In the genomic region with DNA sequence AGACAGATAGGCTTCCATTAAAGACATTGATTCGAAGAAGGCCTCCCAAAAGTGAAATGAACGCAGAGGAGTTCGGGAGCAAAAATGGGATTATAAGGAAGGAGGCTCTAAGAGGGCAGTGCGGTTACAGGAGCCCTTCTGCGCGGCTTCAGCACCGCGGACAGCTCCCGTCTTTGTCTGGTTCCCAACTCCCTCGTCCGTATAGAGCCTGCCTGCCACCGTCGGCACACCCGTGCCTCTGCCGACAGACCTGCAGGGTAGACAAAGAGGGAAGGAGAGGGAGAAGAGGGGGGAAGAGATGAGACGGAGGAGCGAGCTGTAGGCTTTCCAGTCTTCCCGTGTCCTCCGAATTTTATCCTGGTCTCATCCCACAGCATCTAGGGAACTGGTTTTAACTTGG, we compare ENCODE assay signal across 9 mouse cellular contexts. TPM values are rescaled to one million over a fixed set of nuclear protein-coding genes. Genes with fewer than 3 reads are reported as not detected.
DNase-seq lines count a peak whose midpoint lies in the region; ATAC-seq and TF ChIP-seq lines count a peak whose summit lies in the region.
"Had no signal": no experiment of that assay in that cellular context is flagged by ENCODE, and none has a peak within 500 bp of the region (broad histone marks: within the 10 kb centered on the region; RNA-seq: fewer than 3 reads in every experiment).

No protein-coding gene starts in this region.

- no peaks in the 10 kb centered on the region for H3K9me3 ChIP-seq in heart, embryonic 12.5 days (replicated peaks)
- no peaks in the 10 kb centered on the region for H3K9me3 ChIP-seq in stomach, postnatal 0 days (ENCODE audit: control insufficient read depth, low read length)
- H3K9me3 ChIP-seq: limb, embryonic 12.5 days had no signal

- no peak overlapping the region for H3K4me2 ChIP-seq in heart, embryonic 12.5 days
- no peak overlapping the region for H3K4me2 ChIP-seq in stomach, postnatal 0 days (replicated peaks; ENCODE audit: low read depth)
- H3K4me2 ChIP-seq: limb, embryonic 12.5 days had no signal

- H3K4me1 ChIP-seq in heart, embryonic 12.5 days (replicated peaks), result no peaks in the 10 kb centered on the region
- no peaks in the 10 kb centered on the region for H3K4me1 ChIP-seq in stomach, postnatal 0 days (replicated peaks; ENCODE audit: control insufficient read depth, insufficient read depth)
- H3K4me1 ChIP-seq: limb, embryonic 12.5 days had no signal

- DNase-seq in heart, adult 8-10 months (ENCODE audit: low spot score), result peak; percentile 29
- DNase-seq in adrenal gland, postnatal 10 days, result peak; percentile 89
- peak; percentile 64 for DNase-seq in gastrocnemius, adult 2 months
- peak; percentile 32 to 68 for DNase-seq in kidney, adult 8-10 months
- DNase-seq in stomach, postnatal 0 days (ENCODE audit: low spot score), result peak; percentile 89

- intact Hi-C loops in gastrocnemius, adult 2 months (cut with DNase I), result no loop called here

- ATAC-seq in heart, embryonic 12.5 days (ENCODE audit: insufficient number of reproducible peaks, low FRiP score), result no peak
- peak; percentile 98 for ATAC-seq in megakaryocyte progenitor cell, adult 5-6 weeks (replicated peaks; ENCODE audit: poor library complexity)
- ATAC-seq in stomach, postnatal 0 days (ENCODE audit: low FRiP score, low TSS enrichment), result peak; percentile 76
- ATAC-seq in cerebellum, adult (ENCODE audit: insufficient number of reproducible peaks, low FRiP score, low TSS enrichment), result no peak

- H3K9ac ChIP-seq in heart, embryonic 12.5 days, result no peak overlapping the region
- no peak overlapping the region for H3K9ac ChIP-seq in stomach, postnatal 0 days (ENCODE audit: low read length)
- H3K9ac ChIP-seq: limb, embryonic 12.5 days had no signal

- H3K27ac ChIP-seq in heart, embryonic 12.5 days (ENCODE audit: poor library complexity, severe bottlenecking), result no peak overlapping the region
- H3K27ac ChIP-seq in gastrocnemius, adult 2 months, result no peak overlapping the region
- no peak overlapping the region for H3K27ac ChIP-seq in stomach, postnatal 0 days (replicated peaks)
- H3K27ac ChIP-seq: limb, embryonic 12.5 days had no signal

- WGBS in heart, embryonic 12.5 days, result 1% methylated on average over 19 of the region's 19 CpGs
- 1% methylated on average over 19 of the region's 19 CpGs for WGBS in stomach, postnatal 0 days

- H3K27me3 ChIP-seq in heart, embryonic 12.5 days (replicated peaks), result peaks cover 95% of the 10 kb centered on the region
- H3K27me3 ChIP-seq in stomach, postnatal 0 days (ENCODE audit: control insufficient read depth, insufficient read depth, low read length), result peaks cover 11% of the 10 kb centered on the region

- TF ChIP-seq EP300 in stomach, postnatal 0 days (optimal IDR thresholded peaks at IDR 0.05), result no peak

- no peaks in the 10 kb centered on the region for H3K36me3 ChIP-seq in heart, embryonic 12.5 days
- H3K36me3 ChIP-seq in stomach, postnatal 0 days (ENCODE audit: control insufficient read depth, insufficient read depth, low read length), result no peaks in the 10 kb centered on the region
- H3K36me3 ChIP-seq: limb, embryonic 12.5 days had no signal

- H3K4me3 ChIP-seq in heart, embryonic 12.5 days, result no peak overlapping the region
- no peak overlapping the region for H3K4me3 ChIP-seq in gastrocnemius, adult 2 months
- H3K4me3 ChIP-seq in stomach, postnatal 0 days (ENCODE audit: low read depth, low read length), result no peak overlapping the region
- H3K4me3 ChIP-seq: limb, embryonic 12.5 days had no signal

- TF ChIP-seq CTCF in gastrocnemius, adult 2 months (IDR thresholded peaks at IDR 0.05), result no peak
- TF ChIP-seq CTCF in stomach, postnatal 0 days (IDR thresholded peaks at IDR 0.05; ENCODE audit: low read depth), result peak; percentile 10; the same call in 1 of the 2 replicates

RNA-seq across cellular contexts. Expression of a gene that starts 7.5 kb away (rescaled TPM):
- total RNA-seq in heart, adult 8-10 months (2022), result not detected
- polyA plus RNA-seq in heart, embryonic 12.5 days (2016; fragmentation: Nextera tagmentation; extraction: Ambion mirVana), result 0.11 TPM in 1 of 2 replicates, not detected in the other
- not detected for total RNA-seq in adrenal gland, postnatal 10 days (2021)
- not detected for total RNA-seq in gastrocnemius, adult 2 months (2021)
- total RNA-seq in megakaryocyte progenitor cell, adult 5-6 weeks (2015), result not detected in 2 replicates
- not detected in 2 replicates for total RNA-seq in megakaryocyte progenitor cell, adult 5-6 weeks (2017)
- polyA plus RNA-seq in stomach, postnatal 0 days (2015; fragmentation: Nextera tagmentation; extraction: Ambion mirVana), result 0.16 and 0.18 TPM in 2 replicates
- polyA plus RNA-seq: limb, embryonic 12.5 days had no signal

RNA-seq across cellular contexts. Expression of a gene that starts 48.6 kb away (rescaled TPM):
- total RNA-seq in heart, adult 8-10 months (2022), result 10 to 100 TPM in 1 of 4 experiments, 1 to 10 TPM in 3; 8.6 to 11.4 (median 9.5) TPM
- polyA plus RNA-seq in heart, embryonic 12.5 days (2016; fragmentation: Nextera tagmentation; extraction: Ambion mirVana), result 9.1 and 10.6 TPM in 2 replicates
- 10 to 100 TPM; 33.5 to 38.3 TPM for total RNA-seq in adrenal gland, postnatal 10 days (2021)
- total RNA-seq in gastrocnemius, adult 2 months (2021), result 1 to 10 TPM in 1 of 2 experiments, under 1 TPM in 1; 0.41 to 1.1 TPM
- total RNA-seq in megakaryocyte progenitor cell, adult 5-6 weeks (2015), result 1.6 and 7.1 TPM in 2 replicates
- 3.2 and 9.0 TPM in 2 replicates for total RNA-seq in megakaryocyte progenitor cell, adult 5-6 weeks (2017)
- 16.2 and 16.8 TPM in 2 replicates for polyA plus RNA-seq in stomach, postnatal 0 days (2015; fragmentation: Nextera tagmentation; extraction: Ambion mirVana)

RNA-seq across cellular contexts. Expression of a gene that starts 52.3 kb away (rescaled TPM):
- 1 to 10 TPM; 1.4 to 4.9 (median 1.7) TPM for total RNA-seq in heart, adult 8-10 months (2022)
- not detected in 2 replicates for polyA plus RNA-seq in heart, embryonic 12.5 days (2016; fragmentation: Nextera tagmentation; extraction: Ambion mirVana)
- total RNA-seq in adrenal gland, postnatal 10 days (2021), result 10 to 100 TPM in 1 of 2 experiments, 1 to 10 TPM in 1; 2.5 to 20.1 TPM
- under 1 TPM; 0.26 to 0.70 TPM for total RNA-seq in gastrocnemius, adult 2 months (2021)
- not detected in 2 replicates for total RNA-seq in megakaryocyte progenitor cell, adult 5-6 weeks (2015)
- not detected in 2 replicates for total RNA-seq in megakaryocyte progenitor cell, adult 5-6 weeks (2017)
- not detected in 2 replicates for polyA plus RNA-seq in stomach, postnatal 0 days (2015; fragmentation: Nextera tagmentation; extraction: Ambion mirVana)
- polyA plus RNA-seq: limb, embryonic 12.5 days had no signal

Comparison
In these comparisons a context has a peak if more than half of its experiments do, and no peak if none do; other contexts are left out.
1. DNase-seq: peak in every context shown above with its lines; median percentile 89 in adrenal gland, postnatal 10 days; 89 in stomach, postnatal 0 days; 64 in gastrocnemius, adult 2 months; 50 in kidney, adult 8-10 months; 29 in heart, adult 8-10 months.
2. ATAC-seq: peak in megakaryocyte progenitor cell, adult 5-6 weeks (single experiment) and stomach, postnatal 0 days (single experiment); none in heart, embryonic 12.5 days (single experiment) and cerebellum, adult (single experiment).